Mouse (Mus musculus): Measurements from ENCODE around the gene Arhgef10l.

The Arhgef10l gene

GRCm38 (mm10) chr4:140480369-140481067 lies 185.3 kb downstream of the Arhgef10l start:
- DNase-seq (ENCODE audit: low read depth in 2 of 2, low spot score in 2 of 2): no peak

GRCm38 (mm10) chr4:140475194-140475593 lies 190.6 kb downstream of the Arhgef10l start:
- no peak for DNase-seq (ENCODE audit: low read depth in 2 of 2, low spot score in 2 of 2)

GRCm38 (mm10) chr4:140469760-140470452 lies 195.9 kb downstream of the Arhgef10l start:
- DNase-seq (ENCODE audit: low read depth in 2 of 2, low spot score in 2 of 2): no peak

GRCm38 (mm10) chr4:140467254-140467791 lies 198.5 kb downstream of the Arhgef10l start:
- DNase-seq (ENCODE audit: low read depth in 2 of 2, low spot score in 2 of 2): no peak
